Mouse (Mus musculus): ENCODE measurements around the gene Psmb5.
A peak's percentile ranks its signal among the peaks of the same experiment; 100 is the strongest.

GRCm38 (mm10) chr14:54617897-54618365 is at the start of gene Psmb5:
- no peak for TF ChIP-seq CTCF (IDR thresholded peaks at IDR 0.05)
- TF ChIP-seq EP300 (IDR thresholded peaks at IDR 0.05) = peak; percentile 60; the same call in 1 of the 2 replicates

Measured in lung, postnatal 0 days (tissue).